Mouse (Mus musculus) embryonic fibroblast, embryonic 13.5 days (primary cell): ENCODE data around the gene Gucy1b1.

ENCODE experiments used
- CTCF ChIP-seq: IDR thresholded peaks from 2 replicates; pipeline ENCODE4 v1.5.1; 2011; ENCODE audit warnings: mild to moderate bottlenecking, control low read depth, low read length, moderate library complexity, borderline replicate concordance; ENCODE audit not compliant: insufficient read depth
- POLR2A ChIP-seq: IDR thresholded peaks from 2 replicates; pipeline ENCODE4 v1.6.1; 2011; ENCODE audit warnings: low read depth, mild to moderate bottlenecking, control low read depth, low read length, moderate library complexity

DNA sequence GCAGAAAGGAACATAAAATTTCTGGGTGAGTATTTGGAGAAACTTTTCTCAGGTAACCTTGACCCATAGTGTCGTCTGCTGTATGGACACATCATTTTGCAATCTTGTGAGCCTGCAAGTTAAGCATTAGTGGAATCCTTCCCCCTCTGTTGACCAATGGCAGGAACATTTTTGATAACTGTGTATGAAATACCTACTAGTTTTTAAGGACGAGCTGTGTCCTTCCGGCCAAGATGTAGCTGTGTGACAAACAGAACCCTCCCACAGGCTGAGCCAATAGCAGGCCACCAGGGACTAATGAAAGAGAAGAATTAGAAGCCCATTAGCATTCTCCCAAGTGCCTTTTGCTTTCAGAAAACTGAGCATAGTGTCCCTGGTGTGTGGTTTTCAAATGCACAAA is 84.0 kb downstream of the Gucy1b1 start:
- no peak for TF ChIP-seq CTCF
- no peak for TF ChIP-seq POLR2A
